Mouse (Mus musculus) intestine, embryonic 16.5 days (tissue): Measurements from ENCODE around the gene Slc26a9. TPM values are rescaled to one million over a fixed set of nuclear protein-coding genes. Genes with fewer than 3 reads are reported as not detected.

Source experiments
- ATAC-seq: fragments of 200-750 bp; cut with Nextera tagmentation; 2 replicates; pipeline ENCODE4 v1.8.0; 2017; ENCODE audit warnings: moderate TSS enrichment, moderate library complexity
- H3K27ac ChIP-seq: fragments of 300-500 bp; sonication (generic); 2 replicates; pipeline ENCODE4 v1.5.1; 2014; ENCODE audit warnings: mild to moderate bottlenecking, low read length
- H3K27me3 ChIP-seq: fragments of 300-500 bp; sonication (generic); replicated peaks from 2 replicates; pipeline ENCODE4 v1.6.1; 2014; ENCODE audit warnings: low read length, control low read depth, mixed read lengths; ENCODE audit not compliant: control insufficient read depth, insufficient read depth
- H3K36me3 ChIP-seq: fragments of 300-500 bp; sonication (generic); 2 replicates; pipeline ENCODE4 v1.6.1; 2014; ENCODE audit warnings: low read length, control low read depth; ENCODE audit not compliant: control insufficient read depth, insufficient read depth
- H3K4me1 ChIP-seq: fragments of 300-500 bp; sonication (generic); 2 replicates; pipeline ENCODE4 v1.6.1; 2014; ENCODE audit warnings: low read length, control low read depth, mixed read lengths; ENCODE audit not compliant: control insufficient read depth, insufficient read depth
- H3K4me2 ChIP-seq: fragments of 300-500 bp; sonication (generic); 2 replicates; pipeline ENCODE4 v1.6.1; 2014; ENCODE audit warnings: low read depth, low read length, control low read depth
- H3K4me3 ChIP-seq: fragments of 300-500 bp; sonication (generic); 2 replicates; pipeline ENCODE4 v1.5.1; 2014; ENCODE audit warnings: mild to moderate bottlenecking, low read length
- H3K9ac ChIP-seq: fragments of 300-500 bp; sonication (generic); 2 replicates; pipeline ENCODE4 v1.6.1; 2014; ENCODE audit warnings: low read depth, low read length
- H3K9me3 ChIP-seq: fragments of 300-500 bp; sonication (generic); 2 replicates; pipeline ENCODE4 v1.6.1; 2016; ENCODE audit warnings: low read length, control low read depth; ENCODE audit not compliant: control insufficient read depth
- WGBS: fragments of 180-500 bp; shearing (Covaris S2); extraction: QIAGEN DNeasy Blood & Tissue Kit; methylation state at CpG from one replicate; pipeline ENCODE4 v1.1.7; 2014; 5-methylcytosine and 5-hydroxymethylcytosine counted together
- polyA plus RNA-seq: library from polyadenylated mRNA; unstranded; fragments of >200 nt; fragmentation: Nextera tagmentation; extraction: Ambion mirVana; gene quantifications from 2 replicates; pipeline ENCODE4 v1.2.1, GENCODE M21; 2015

Slc26a9 gene
- polyA plus RNA-seq = 2.1 and 2.8 TPM in 2 replicates

GRCm38 (mm10) chr1:131743868-131744464 is at the start of gene Slc26a9:
TSS of gene Slc26a9 (plus strand) at chr1:131744022.
- Histone ChIP-seq H3K9ac (no peak within 1 kb of the TSS), H3K4me1 (peaks cover 7% of the 10 kb centered on the region), H3K36me3 (no peaks in the 10 kb centered on the region), H3K4me3 (no peak within 1 kb of the TSS), H3K9me3 (no peaks in the 10 kb centered on the region), H3K4me2 (no peak within 1 kb of the TSS), H3K27me3 (no peaks in the 10 kb centered on the region), H3K27ac (no peak within 1 kb of the TSS)
- ATAC-seq = peak; percentile 69
- 45% methylated on average over 10 of the region's 10 CpGs for WGBS

GRCm38 (mm10) chr1:131695308-131695707 is 48.5 kb upstream of the Slc26a9 start:
- peak; percentile 55 for ATAC-seq
- WGBS = 72% methylated on average over 2 of the region's 2 CpGs
- no peaks in the 10 kb centered on the region for H3K9me3 ChIP-seq

GRCm38 (mm10) chr1:131696325-131696724 is 47.5 kb upstream of the Slc26a9 start:
- 52% methylated on average over 4 of the region's 4 CpGs for WGBS
- no peak overlapping the region for H3K9ac ChIP-seq
- no peaks in the 10 kb centered on the region for H3K36me3 ChIP-seq
- no peaks in the 10 kb centered on the region for H3K9me3 ChIP-seq
- no peak overlapping the region for H3K4me3 ChIP-seq
- no peaks in the 10 kb centered on the region for H3K27me3 ChIP-seq
- H3K4me1 ChIP-seq = no peaks in the 10 kb centered on the region
- no peak overlapping the region for H3K27ac ChIP-seq
- no peak overlapping the region for H3K4me2 ChIP-seq
- ATAC-seq = no peak

More at GRCm38 (mm10) chr1:131695308-131695707, 48.5 kb upstream of the Slc26a9 start:
- H3K9ac ChIP-seq = no peak overlapping the region
- H3K27me3 ChIP-seq = no peaks in the 10 kb centered on the region
- H3K27ac ChIP-seq = no peak overlapping the region
- no peaks in the 10 kb centered on the region for H3K36me3 ChIP-seq
- H3K4me1 ChIP-seq = peaks cover 4% of the 10 kb centered on the region; the same call in 1 of the 2 replicates
- no peak overlapping the region for H3K4me2 ChIP-seq
- H3K4me3 ChIP-seq = no peak overlapping the region

- H3K9me3 ChIP-seq = no peaks in the 10 kb centered on the region
- ATAC-seq = no peak
- 90% methylated on average over 3 of the region's 3 CpGs for WGBS
Measured at GRCm38 (mm10) chr1:131698770-131699169, 45.1 kb upstream of the Slc26a9 start.

GRCm38 (mm10) chr1:131699642-131700041 is 44.2 kb upstream of the Slc26a9 start:
- H3K36me3 ChIP-seq = no peaks in the 10 kb centered on the region

More at GRCm38 (mm10) chr1:131698770-131699169, 45.1 kb upstream of the Slc26a9 start:
- Histone ChIP-seq H3K4me1 (no peaks in the 10 kb centered on the region), H3K27me3 (no peaks in the 10 kb centered on the region), H3K4me2 (no peak overlapping the region), H3K27ac (no peak overlapping the region), H3K9ac (no peak overlapping the region), H3K36me3 (no peaks in the 10 kb centered on the region), H3K4me3 (no peak overlapping the region)

GRCm38 (mm10) chr1:131700447-131700846 is 43.4 kb upstream of the Slc26a9 start:
- Histone ChIP-seq H3K27me3 (no peaks in the 10 kb centered on the region), H3K27ac (no peak overlapping the region), H3K9me3 (no peaks in the 10 kb centered on the region), H3K4me1 (no peaks in the 10 kb centered on the region), H3K4me2 (no peak overlapping the region), H3K36me3 (no peaks in the 10 kb centered on the region), H3K4me3 (no peak overlapping the region), H3K9ac (no peak overlapping the region)
- no peak for ATAC-seq
- 78% methylated on average over 5 of the region's 5 CpGs for WGBS

More at GRCm38 (mm10) chr1:131699642-131700041, 44.2 kb upstream of the Slc26a9 start:
- H3K9ac ChIP-seq = no peak overlapping the region
- no peak overlapping the region for H3K27ac ChIP-seq
- ATAC-seq = no peak
- no peaks in the 10 kb centered on the region for H3K9me3 ChIP-seq
- H3K4me2 ChIP-seq = no peak overlapping the region
- WGBS = 80% methylated on average over 4 of the region's 4 CpGs
- no peaks in the 10 kb centered on the region for H3K4me1 ChIP-seq
- no peak overlapping the region for H3K4me3 ChIP-seq
- H3K27me3 ChIP-seq = no peaks in the 10 kb centered on the region

- Histone ChIP-seq H3K4me2 (no peak overlapping the region), H3K9ac (no peak overlapping the region), H3K4me1 (no peaks in the 10 kb centered on the region), H3K27me3 (no peaks in the 10 kb centered on the region), H3K27ac (no peak overlapping the region), H3K9me3 (no peaks in the 10 kb centered on the region), H3K4me3 (no peak overlapping the region), H3K36me3 (no peaks in the 10 kb centered on the region)
- ATAC-seq = no peak
- WGBS = 80% methylated on average over 5 of the region's 5 CpGs
Measured at GRCm38 (mm10) chr1:131701391-131701790, 42.4 kb upstream of the Slc26a9 start.

- no peak overlapping the region for H3K4me3 ChIP-seq
- H3K27me3 ChIP-seq = no peaks in the 10 kb centered on the region
- H3K9ac ChIP-seq = no peak overlapping the region
- no peak for ATAC-seq
- H3K4me2 ChIP-seq = no peak overlapping the region
- no peaks in the 10 kb centered on the region for H3K9me3 ChIP-seq
- H3K27ac ChIP-seq = no peak overlapping the region
- no peaks in the 10 kb centered on the region for H3K36me3 ChIP-seq
- no peaks in the 10 kb centered on the region for H3K4me1 ChIP-seq
- 57% methylated on average over 8 of the region's 8 CpGs for WGBS
Measured at GRCm38 (mm10) chr1:131702094-131702766, 41.6 kb upstream of the Slc26a9 start.

- Histone ChIP-seq H3K4me1 (no peaks in the 10 kb centered on the region), H3K27me3 (no peaks in the 10 kb centered on the region), H3K9me3 (no peaks in the 10 kb centered on the region), H3K27ac (no peak overlapping the region), H3K4me3 (no peak overlapping the region), H3K9ac (no peak overlapping the region), H3K36me3 (no peaks in the 10 kb centered on the region), H3K4me2 (no peak overlapping the region)
- 74% methylated on average over 2 of the region's 2 CpGs for WGBS
- ATAC-seq = no peak
Measured at GRCm38 (mm10) chr1:131703482-131703881, 40.3 kb upstream of the Slc26a9 start.
